Mouse (Mus musculus): ENCODE data around the gene Zfp239. TPM values are rescaled to one million over a fixed set of nuclear protein-coding genes. Genes with fewer than 3 reads are reported as not detected.

Zfp239 gene
- total and polyA plus RNA-seq, 2 experiments from 2014 or later = 13.6 to 22.1 TPM

- no peak overlapping the region for H3K9ac ChIP-seq (replicated peaks; ENCODE audit: low read length)
- no peaks in the 10 kb centered on the region for H3K27me3 ChIP-seq (ENCODE audit: insufficient read depth, low read length)
- H3K9me3 ChIP-seq (ENCODE audit: low read length) = no peaks in the 10 kb centered on the region
- DNase-seq (ENCODE audit: low spot score) (no peak), ATAC-seq (no peak)
- H3K4me1 ChIP-seq (ENCODE audit: insufficient read depth, low read length) = no peaks in the 10 kb centered on the region
- no peak overlapping the region for H3K27ac ChIP-seq
- no peak for TF ChIP-seq CTCF (IDR thresholded peaks at IDR 0.05; ENCODE audit: low read depth)
- 89% methylated on average over 2 of the region's 2 CpGs for whole genome bisulfite sequencing
- no peaks in the 10 kb centered on the region for H3K36me3 ChIP-seq (ENCODE audit: insufficient read depth, low read length)
- H3K4me2 ChIP-seq (ENCODE audit: low read depth, low read length) = no peak overlapping the region
- no peak overlapping the region for H3K4me3 ChIP-seq (ENCODE audit: low read length)
These were observed 24.0 kb downstream of the Zfp239 start for GRCm38 (mm10) chr6:117885943-117886342.

- H3K27ac ChIP-seq = no peak overlapping the region
- no peaks in the 10 kb centered on the region for H3K36me3 ChIP-seq (ENCODE audit: insufficient read depth, low read length)
- DNase-seq (ENCODE audit: low spot score) (no peak), ATAC-seq (no peak)
- no peaks in the 10 kb centered on the region for H3K4me1 ChIP-seq (ENCODE audit: insufficient read depth, low read length)
- H3K4me2 ChIP-seq (ENCODE audit: low read depth, low read length) = no peak overlapping the region
- no peak overlapping the region for H3K9ac ChIP-seq (replicated peaks; ENCODE audit: low read length)
- no peaks in the 10 kb centered on the region for H3K27me3 ChIP-seq (ENCODE audit: insufficient read depth, low read length)
- WGBS = 55% methylated on average over 1 of the region's 1 CpGs
- no peak overlapping the region for H3K4me3 ChIP-seq (ENCODE audit: low read length)
- H3K9me3 ChIP-seq (ENCODE audit: low read length) = no peaks in the 10 kb centered on the region
- no peak for TF ChIP-seq CTCF (IDR thresholded peaks at IDR 0.05; ENCODE audit: low read depth)
These were observed 26.1 kb downstream of the Zfp239 start for GRCm38 (mm10) chr6:117888032-117888431.

- Histone ChIP-seq H3K9ac (replicated peaks; ENCODE audit: low read length) (no peak overlapping the region), H3K4me2 (ENCODE audit: low read depth, low read length) (no peak overlapping the region), H3K27me3 (ENCODE audit: insufficient read depth, low read length) (no peaks in the 10 kb centered on the region), H3K4me1 (ENCODE audit: insufficient read depth, low read length) (no peaks in the 10 kb centered on the region), H3K9me3 (ENCODE audit: low read length) (no peaks in the 10 kb centered on the region), H3K36me3 (ENCODE audit: insufficient read depth, low read length) (no peaks in the 10 kb centered on the region), H3K4me3 (ENCODE audit: low read length) (no peak overlapping the region), H3K27ac (no peak overlapping the region)
- WGBS = 73% methylated on average over 2 of the region's 2 CpGs
- no peak for DNase-seq (ENCODE audit: low spot score)
- ATAC-seq = no peak
- no peak for TF ChIP-seq CTCF (IDR thresholded peaks at IDR 0.05; ENCODE audit: low read depth)
These were observed 26.8 kb downstream of the Zfp239 start for GRCm38 (mm10) chr6:117888642-117889096.

GRCm38 (mm10) chr6:117890257-117890656 lies 28.4 kb downstream of the Zfp239 start:
- Histone ChIP-seq H3K4me3 (ENCODE audit: low read length) (no peak overlapping the region), H3K9me3 (ENCODE audit: low read length) (no peaks in the 10 kb centered on the region), H3K4me2 (ENCODE audit: low read depth, low read length) (no peak overlapping the region), H3K36me3 (ENCODE audit: insufficient read depth, low read length) (no peaks in the 10 kb centered on the region), H3K27ac (no peak overlapping the region), H3K4me1 (ENCODE audit: insufficient read depth, low read length) (no peaks in the 10 kb centered on the region), H3K9ac (replicated peaks; ENCODE audit: low read length) (no peak overlapping the region), H3K27me3 (ENCODE audit: insufficient read depth, low read length) (no peaks in the 10 kb centered on the region)
- no peak for TF ChIP-seq CTCF (IDR thresholded peaks at IDR 0.05; ENCODE audit: low read depth)
- 83% methylated on average over 6 of the region's 6 CpGs for WGBS
- DNase-seq (ENCODE audit: low spot score) (no peak), ATAC-seq (no peak)

- no peak for ATAC-seq
- 57% methylated on average over 14 of the region's 14 CpGs for WGBS
These were observed 29.7 kb downstream of the Zfp239 start for GRCm38 (mm10) chr6:117891369-117892160.

GRCm38 (mm10) chr6:117892386-117892785 lies 30.5 kb downstream of the Zfp239 start:
- ATAC-seq (no peak), DNase-seq (ENCODE audit: low spot score) (no peak)
- Histone ChIP-seq H3K9me3 (ENCODE audit: low read length) (no peaks in the 10 kb centered on the region), H3K4me1 (ENCODE audit: insufficient read depth, low read length) (no peaks in the 10 kb centered on the region), H3K4me2 (ENCODE audit: low read depth, low read length) (no peak overlapping the region), H3K9ac (replicated peaks; ENCODE audit: low read length) (no peak overlapping the region), H3K27ac (no peak overlapping the region), H3K27me3 (ENCODE audit: insufficient read depth, low read length) (no peaks in the 10 kb centered on the region), H3K36me3 (ENCODE audit: insufficient read depth, low read length) (no peaks in the 10 kb centered on the region), H3K4me3 (ENCODE audit: low read length) (no peak overlapping the region)
- TF ChIP-seq CTCF (IDR thresholded peaks at IDR 0.05; ENCODE audit: low read depth) = no peak
- 75% methylated on average over 3 of the region's 3 CpGs for WGBS

More at GRCm38 (mm10) chr6:117891369-117892160, 29.7 kb downstream of the Zfp239 start:
- DNase-seq (ENCODE audit: low spot score) = no peak
- TF ChIP-seq CTCF (IDR thresholded peaks at IDR 0.05; ENCODE audit: low read depth) = no peak
- Histone ChIP-seq H3K4me3 (ENCODE audit: low read length) (no peak overlapping the region), H3K27ac (no peak overlapping the region), H3K9ac (replicated peaks; ENCODE audit: low read length) (no peak overlapping the region), H3K27me3 (ENCODE audit: insufficient read depth, low read length) (no peaks in the 10 kb centered on the region), H3K4me1 (ENCODE audit: insufficient read depth, low read length) (no peaks in the 10 kb centered on the region), H3K36me3 (ENCODE audit: insufficient read depth, low read length) (no peaks in the 10 kb centered on the region), H3K4me2 (ENCODE audit: low read depth, low read length) (no peak overlapping the region), H3K9me3 (ENCODE audit: low read length) (no peaks in the 10 kb centered on the region)

GRCm38 (mm10) chr6:117893435-117893834 lies 31.5 kb downstream of the Zfp239 start:
- Histone ChIP-seq H3K4me3 (ENCODE audit: low read length) (no peak overlapping the region), H3K4me1 (ENCODE audit: insufficient read depth, low read length) (no peaks in the 10 kb centered on the region), H3K4me2 (ENCODE audit: low read depth, low read length) (no peak overlapping the region), H3K27ac (no peak overlapping the region), H3K27me3 (ENCODE audit: insufficient read depth, low read length) (no peaks in the 10 kb centered on the region), H3K9ac (replicated peaks; ENCODE audit: low read length) (no peak overlapping the region), H3K9me3 (ENCODE audit: low read length) (no peaks in the 10 kb centered on the region), H3K36me3 (ENCODE audit: insufficient read depth, low read length) (no peaks in the 10 kb centered on the region)
- ATAC-seq (no peak), DNase-seq (ENCODE audit: low spot score) (no peak)
- 93% methylated on average over 2 of the region's 2 CpGs for WGBS
- TF ChIP-seq CTCF (IDR thresholded peaks at IDR 0.05; ENCODE audit: low read depth) = no peak
